Mouse (Mus musculus) spleen, postnatal 36 days (tissue): ENCODE measurements around the gene Wdr83os.
"Not testable (repeated sequence)": the region's sequence is repeated elsewhere in the genome, so short reads cannot be mapped to it uniquely, and the experiment has no call there.

Experiments
- DNase-seq, 2 experiments: peaks; one replicate each; pipeline ENCODE4 v3.0.0; 2022; ENCODE audit warnings: low spot score in 2 of 2, mixed read lengths in 1 of 2

Wdr83os gene

DNA sequence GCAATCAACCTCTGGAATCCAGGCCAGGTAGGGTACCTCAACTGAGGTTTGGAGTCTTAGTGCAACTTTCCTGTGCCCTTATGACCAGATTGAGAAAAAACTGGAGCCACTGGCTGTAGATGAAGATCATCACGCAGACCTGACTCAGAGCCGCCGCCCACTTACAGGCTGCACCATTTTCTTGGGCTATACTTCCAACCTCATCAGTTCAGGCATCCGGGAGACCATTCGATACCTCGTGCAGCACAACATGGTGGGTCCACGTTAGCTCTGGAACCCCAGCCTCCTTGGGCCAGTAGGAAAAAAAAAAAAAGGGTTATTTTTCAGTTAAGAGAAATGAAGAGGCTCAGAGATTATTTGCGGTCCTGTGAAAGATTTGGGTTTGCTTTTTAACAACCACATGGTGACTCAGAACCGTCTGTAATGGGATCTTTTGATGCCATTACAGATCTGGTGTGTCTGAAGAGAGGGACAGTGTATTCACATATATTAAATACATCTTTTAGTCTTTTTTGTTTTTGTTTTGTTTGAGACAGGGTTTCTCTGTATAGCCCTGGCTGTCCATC lies 8.1 kb upstream of the Wdr83os start:
- no peak for DNase-seq

DNA sequence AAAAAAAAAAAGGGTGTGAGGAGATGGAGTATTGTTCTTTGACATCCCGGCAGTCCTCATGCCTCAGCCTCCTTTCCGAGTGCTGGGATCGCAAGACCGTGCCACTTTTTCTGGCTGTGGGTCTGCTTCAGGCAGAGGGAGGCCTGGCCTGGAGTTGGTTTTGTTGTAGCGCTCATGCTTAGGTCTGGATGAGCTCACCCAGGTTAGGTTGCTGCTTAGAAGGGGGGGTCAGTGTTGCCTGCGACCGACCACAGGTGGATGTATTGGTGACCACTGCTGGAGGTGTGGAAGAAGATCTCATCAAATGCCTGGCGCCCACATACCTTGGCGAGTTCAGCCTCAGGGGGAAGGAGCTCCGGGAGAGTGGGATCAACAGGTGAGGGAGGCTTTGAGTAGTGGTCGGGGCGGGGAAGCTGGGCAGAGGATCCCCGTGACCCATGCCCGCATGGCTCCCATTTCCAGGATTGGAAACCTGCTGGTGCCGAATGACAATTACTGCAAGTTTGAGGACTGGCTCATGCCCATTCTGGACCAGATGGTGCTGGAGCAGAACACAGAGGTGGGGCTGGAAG lies 7.4 kb upstream of the Wdr83os start:
- DNase-seq = no peak

DNA sequence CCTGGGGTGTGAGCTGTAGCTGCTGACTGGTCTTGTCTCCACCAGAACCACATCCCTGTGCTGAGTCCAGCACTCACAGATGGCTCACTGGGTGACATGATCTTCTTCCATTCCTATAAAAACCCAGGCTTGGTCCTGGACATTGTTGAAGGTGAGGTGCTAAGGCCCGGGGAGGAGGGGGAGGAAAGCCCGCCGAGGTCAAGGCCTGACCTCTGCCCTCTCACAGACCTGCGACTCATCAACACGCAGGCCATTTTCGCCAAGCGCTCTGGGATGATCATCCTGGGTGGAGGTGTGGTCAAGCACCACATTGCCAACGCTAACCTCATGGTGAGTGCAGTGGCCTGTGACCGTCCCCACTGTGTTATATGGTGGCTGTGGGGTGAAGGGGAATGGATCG lies 6.4 kb upstream of the Wdr83os start:
- DNase-seq = no peak

DNA sequence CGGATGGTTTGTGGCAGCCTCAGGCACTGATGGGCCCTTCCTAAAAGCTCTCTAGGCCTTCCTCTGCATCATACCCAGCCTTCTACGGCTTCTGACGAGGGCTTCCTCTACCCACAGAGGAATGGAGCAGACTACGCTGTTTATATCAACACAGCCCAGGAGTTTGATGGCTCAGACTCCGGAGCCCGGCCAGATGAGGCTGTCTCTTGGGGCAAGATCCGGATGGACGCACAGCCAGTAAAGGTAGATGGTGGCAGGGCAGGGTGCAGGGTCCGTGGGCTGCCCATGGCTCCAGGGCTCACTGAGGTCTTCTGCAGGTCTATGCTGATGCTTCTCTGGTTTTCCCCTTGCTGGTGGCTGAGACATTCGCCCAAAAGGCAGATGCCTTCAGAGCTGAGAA lies 5.9 kb upstream of the Wdr83os start:
- no peak for DNase-seq

DNA sequence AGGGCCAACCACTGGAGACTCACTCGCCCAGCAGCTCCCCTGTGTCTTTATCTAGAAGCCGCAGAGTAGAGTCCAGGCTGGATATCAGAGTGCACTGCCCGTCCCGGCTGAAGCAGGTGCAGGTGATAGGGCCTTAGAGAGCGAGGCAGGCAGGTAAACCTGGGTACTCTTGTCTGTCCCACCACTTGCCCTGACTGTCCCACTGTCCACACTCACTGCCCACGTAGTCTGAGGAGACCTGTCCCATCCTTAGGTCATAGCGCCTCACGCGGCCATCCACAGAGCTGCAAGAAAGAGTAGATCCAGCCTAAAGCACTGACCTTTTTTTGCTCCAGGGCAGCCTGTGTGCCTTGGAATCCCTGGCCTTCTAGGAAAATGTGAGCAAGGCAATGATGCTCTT lies 4.5 kb upstream of the Wdr83os start:
- peak; percentile 31 to 42 for DNase-seq

DNA sequence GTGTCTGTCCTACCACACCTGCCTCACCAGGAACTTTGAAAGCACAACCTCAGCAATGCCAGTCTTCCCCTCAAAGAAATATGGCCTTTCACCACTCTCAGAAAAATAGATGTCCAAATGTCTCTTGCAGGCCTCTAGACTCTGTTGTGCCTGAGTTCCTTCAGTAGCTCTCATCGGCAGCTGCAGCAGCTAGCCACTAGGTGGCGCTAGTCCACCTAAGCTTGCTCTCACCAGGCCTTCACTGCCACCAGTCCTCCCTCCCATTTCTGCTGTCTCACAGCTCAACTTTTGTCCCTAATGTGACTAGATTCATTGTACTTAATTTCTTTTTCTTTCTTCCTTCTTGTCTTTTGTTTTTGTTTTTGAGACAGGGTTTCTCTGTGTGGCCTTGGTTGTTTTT lies 3.5 kb upstream of the Wdr83os start:
- DNase-seq = peak; percentile 78 to 81

DNA sequence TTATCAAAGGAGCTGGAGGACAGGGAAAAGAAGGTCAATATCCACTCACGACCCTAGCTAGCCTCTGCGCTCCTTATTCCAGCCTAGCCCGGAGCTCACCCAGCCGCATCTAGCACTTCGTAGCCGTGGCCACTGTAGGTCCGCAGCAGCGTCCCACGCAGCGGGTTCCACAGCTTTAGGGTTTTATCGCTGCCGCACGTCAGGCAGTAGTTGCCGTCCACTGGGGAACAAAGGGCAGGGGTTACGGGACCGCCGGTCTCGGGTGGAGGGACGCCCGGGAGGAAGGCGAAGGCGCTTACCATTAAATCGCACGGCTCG lies 367 bp upstream of the Wdr83os start:
- DNase-seq = no peak

DNA sequence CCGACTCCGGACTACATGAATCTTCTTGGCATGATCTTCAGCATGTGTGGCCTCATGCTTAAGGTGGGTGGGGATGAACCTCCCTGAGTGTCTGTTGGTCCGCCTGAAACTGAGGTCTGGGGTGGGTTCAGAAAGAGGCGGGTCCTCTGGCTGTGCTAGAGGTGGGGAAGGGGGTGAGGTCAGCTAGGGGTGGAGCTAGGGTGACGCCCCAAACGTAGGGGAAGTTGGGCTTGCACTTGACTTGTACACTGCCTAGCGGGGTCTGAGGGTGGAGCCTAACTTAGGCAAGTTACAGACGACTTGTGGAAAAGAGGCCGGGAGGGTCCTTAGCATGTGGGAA lies 646 bp downstream of the Wdr83os start, which contains the start of gene Wdr83:
Wdr83 (minus strand) TSS at position 91 of the 340 bp plus-strand sequence.
- peak; percentile 84 to 85 for DNase-seq

DNA sequence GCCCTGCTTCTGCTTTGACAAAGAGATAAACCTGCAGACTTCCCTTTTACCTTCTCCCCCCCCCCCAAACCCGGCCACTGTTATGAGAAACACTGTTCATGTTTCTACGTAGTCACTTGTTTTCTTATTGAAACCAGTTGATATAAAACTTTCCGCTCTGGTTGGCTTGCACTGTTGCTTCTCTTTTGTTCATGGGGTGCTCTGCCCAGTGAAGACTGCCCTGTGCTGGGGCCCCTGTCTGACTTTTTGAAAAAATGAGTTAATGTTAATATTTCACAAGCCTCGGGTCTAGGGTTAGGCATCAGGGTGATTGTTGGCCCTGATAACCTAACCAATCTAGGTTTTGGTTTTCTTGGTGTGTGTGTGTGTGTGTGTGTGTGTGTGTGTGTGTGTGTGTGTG lies 1.6 kb downstream of the Wdr83os start:
- DNase-seq = not testable (repeated sequence)

DNA sequence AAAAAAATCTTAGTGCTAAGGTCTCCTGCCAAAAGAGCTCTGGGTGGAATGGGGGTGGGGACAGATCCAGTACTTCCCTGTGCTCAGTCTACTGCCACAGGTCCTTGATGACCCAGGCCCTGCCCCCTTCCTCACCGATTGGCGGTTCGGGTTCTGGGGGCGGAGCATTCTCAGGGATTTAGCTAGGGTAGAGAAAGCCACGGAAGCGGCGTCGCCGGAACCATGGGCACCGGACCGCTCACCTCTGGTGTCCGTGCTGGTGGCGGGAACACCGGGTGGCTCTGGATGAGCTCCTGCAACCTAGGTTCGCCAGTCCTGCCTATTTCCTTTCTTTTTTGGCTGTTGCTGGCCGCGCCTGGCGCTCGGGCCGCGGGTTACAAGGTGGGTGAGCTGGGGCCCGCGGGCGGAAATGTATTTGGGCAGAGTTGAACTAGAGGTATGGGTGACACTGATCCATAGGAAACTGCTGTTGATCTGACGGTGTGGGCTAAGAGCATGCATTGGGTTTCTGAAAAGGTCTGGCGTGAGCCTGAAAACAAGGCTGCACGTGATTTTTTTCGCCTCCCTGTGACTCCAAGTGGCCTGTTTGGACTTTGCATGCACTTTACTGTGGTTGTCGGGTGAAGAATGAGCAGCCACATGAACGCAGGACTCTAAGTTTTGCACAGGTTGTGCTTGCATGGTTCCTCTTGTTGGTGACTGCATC lies 2.7 kb downstream of the Wdr83os start, which contains the start of gene Man2b1:
Man2b1 (plus strand) TSS at position 163 of the 706 bp plus-strand sequence.
- peak; percentile 91 to 92 for DNase-seq

DNA sequence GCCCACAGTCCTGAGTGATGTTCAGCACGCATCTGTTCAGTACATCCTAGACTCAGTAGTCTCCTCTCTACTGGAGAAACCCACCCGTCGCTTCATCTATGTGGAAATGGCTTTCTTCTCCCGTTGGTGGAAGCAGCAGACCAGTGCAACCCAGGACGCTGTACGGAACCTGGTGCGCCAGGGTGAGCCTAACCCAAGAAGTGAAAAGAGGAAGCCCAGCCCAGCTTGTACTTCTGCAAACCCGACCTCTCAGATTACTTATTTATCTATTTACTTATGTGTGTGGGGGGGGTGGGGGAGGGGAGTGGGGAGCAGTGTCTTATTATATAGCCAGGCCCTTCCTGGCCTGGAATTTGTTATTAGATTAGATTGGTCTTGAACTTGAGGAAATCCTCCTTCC lies 4.1 kb downstream of the Wdr83os start:
- DNase-seq = peak; percentile 58 to 67

DNA sequence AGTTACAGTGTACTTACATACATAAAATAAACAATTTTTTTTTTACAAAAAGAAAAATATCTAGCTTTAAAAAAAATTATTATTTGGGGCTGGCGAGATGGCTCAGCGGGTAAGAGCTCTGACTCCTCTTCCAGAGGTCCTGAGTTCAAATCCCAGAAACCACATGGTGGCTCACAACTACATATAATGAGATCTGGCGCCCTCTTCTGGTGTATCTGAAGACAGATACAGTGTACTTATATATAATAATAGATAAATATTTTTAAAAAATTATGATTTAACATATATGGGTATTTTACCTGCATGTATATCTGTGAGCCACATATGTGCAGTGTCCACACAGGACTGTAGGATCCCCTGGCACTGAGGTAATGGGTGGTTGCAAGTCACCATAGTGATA lies 5.7 kb downstream of the Wdr83os start:
- DNase-seq = no peak

DNA sequence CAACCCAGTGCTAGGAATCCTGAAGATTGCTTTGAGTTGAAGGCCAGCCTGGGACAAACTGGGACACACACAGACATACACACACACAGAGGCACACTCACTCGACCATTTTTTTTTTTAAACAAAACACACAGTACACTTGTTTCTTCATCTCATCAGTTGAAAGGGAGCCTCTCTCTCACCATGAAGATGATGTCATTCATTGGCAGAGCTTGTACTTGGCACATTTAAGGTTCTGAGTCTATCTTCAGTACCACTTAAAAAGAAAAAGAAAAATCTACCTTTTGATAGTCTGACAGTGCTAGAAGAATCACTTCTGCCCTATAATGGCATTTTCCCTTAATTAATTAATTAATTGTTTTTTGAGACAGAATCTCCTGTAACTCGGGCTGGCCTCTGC lies 8.2 kb downstream of the Wdr83os start:
- no peak for DNase-seq

DNA sequence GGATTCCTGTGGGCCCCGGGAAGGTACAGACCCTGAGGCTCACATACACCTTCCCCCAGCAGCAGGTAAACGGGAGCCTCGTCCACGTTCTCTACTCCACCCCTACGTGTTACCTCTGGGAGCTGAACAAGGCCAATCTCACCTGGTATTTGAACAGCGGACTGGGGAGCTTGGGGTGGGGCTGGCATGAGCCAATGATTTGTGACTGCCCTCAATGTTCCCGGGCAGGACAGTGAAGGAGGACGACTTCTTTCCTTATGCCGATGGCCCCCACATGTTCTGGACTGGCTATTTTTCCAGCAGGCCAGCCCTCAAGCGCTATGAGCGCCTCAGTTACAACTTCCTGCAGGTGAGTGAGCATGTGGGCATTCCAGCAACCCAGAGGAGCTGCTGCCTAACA lies 10.3 kb downstream of the Wdr83os start:
- DNase-seq = no peak

DNA sequence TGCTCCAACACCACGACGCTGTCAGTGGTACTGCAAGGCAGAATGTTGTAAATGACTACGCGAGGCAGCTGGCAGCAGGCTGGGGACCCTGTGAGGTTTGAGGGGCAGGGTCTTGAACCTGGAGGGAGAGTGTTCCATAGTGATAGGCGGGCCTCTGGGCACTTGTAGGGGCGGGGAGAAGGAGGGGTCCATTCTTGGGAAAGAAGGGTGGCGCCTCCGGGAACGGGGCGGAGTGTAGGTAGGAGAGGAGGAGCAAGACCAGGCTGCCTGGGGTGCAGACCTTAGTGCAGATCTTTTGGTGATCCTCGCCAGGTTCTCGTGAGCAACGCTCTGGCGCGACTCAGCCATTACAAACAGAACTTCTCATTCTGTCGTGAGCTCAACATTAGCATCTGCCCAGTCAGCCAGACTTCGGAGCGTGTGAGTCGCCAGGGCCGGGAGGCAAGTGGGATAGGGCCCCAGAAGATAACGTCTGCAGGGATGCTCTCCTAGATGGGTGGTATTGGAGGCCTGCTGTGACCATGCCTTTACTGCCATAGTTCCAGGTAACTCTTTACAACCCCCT lies 11.1 kb downstream of the Wdr83os start:
- DNase-seq = no peak

DNA sequence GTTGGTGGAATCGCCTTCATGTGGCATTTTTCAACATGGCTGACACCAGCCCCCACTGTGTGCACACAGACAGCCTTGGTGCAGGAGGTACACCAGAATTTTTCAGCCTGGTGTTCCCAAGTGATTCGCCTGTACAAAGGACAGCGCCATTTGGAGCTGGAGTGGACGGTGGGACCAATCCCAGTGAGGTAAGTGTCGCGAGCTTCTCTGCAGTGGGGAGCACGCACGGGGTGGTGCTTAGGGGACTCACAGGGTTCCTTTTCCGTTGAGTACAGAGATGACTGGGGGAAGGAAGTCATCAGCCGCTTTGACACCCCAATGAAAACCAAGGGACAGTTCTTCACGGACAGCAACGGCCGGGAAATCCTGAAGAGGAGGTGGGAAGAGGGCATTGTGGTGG lies 14.5 kb downstream of the Wdr83os start:
- no peak for DNase-seq

DNA sequence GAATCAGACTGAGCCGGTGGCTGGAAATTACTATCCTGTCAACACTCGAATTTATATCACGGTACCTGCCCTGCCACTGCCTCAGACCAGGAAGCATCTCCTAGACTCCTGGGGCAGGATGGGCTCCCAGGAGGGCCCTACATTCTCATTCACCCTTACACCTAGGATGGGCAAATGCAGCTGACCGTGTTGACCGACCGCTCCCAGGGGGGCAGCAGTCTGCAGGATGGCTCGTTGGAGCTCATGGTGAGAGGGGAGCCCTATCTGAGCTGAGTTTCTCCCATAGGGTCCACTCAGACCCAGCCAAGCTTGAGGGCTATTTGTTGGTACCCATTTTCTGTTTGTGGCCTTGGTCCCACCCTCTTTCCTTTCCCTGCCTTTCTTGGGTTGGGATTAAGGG lies 15.0 kb downstream of the Wdr83os start:
- DNase-seq = no peak

DNA sequence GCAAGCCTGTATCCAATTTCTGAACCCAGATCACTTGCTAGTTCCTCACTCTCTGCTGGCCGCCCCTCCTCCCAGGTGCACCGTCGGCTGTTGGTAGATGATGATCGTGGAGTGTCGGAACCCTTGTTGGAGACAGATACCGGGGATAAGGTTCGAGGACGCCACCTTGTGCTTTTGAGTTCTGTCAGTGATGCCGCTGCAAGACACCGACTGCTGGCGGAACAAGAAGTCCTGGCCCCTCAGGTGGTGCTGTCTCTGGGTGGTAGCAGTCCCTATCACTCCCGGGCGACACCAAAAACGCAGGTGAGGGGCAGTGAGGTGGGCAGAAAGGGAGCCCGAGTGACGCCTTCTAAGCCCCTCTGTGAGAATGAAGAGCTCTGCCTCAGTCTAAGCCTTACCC lies 15.7 kb downstream of the Wdr83os start:
- no peak for DNase-seq

DNA sequence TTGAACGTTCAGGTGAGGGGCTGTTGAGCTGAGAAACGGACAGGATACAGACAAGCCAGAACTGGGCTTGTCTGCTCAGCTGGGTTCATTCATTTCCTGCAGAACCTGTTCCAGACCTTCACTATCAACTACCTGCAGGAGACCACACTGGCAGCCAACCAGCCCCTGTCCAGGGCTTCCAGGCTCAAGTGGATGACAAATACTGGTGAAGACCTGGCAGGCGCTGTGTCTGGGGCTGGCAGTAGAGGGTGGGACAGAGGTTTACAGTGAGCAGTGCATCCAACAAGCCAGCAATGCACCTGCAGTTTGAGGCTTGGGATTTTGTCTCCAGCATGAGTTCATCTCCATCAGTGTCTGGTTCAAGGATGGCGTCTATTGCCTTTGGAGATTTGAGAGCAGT lies 16.3 kb downstream of the Wdr83os start:
- no peak for DNase-seq

DNA sequence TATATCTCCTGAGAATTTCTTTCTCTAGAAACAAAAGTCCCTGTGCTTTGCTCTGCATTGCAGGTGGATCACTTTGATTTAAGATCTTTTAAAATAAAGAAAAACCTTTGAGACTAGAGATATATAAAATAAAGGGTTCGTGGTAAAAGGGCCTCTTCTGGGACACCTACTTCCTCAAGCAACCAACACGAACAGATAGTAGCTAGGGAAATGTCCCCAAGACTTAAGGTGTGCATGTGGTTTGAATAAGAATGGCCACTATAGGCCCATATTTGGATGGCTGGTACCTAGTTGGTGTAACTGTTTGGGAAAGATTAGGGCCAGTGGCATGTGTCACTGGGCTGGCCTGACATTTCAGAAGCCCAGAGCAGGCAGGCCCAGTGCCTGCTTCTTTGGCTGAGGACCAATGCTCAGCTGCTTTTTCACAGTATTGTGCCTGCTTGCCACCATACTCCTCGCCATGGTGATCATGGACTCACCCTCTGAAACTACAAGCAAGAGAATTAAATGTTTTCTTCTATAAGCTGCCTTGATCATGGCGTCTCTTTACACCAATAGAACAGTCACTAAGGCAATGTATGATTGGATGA lies 19.6 kb downstream of the Wdr83os start:
- DNase-seq = no peak

DNA sequence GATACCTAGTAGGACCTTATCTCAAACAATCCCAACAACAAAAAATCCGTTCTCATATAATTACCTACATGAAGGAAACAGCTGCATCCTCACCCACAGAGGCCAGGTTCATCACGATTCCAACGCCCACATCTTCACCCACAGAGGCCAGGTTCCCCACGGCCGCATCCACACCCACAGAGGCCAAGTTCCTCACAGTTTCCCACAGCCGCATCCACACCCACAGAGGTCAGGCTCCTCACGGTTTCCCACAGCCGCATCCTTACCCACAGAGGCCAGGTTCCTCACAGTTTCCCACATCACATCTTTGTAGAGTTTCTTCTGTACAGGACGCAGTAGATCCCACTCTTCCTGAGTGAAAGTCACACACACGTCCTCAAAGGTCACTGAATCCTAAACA lies 32.7 kb downstream of the Wdr83os start:
- DNase-seq = no peak

DNA sequence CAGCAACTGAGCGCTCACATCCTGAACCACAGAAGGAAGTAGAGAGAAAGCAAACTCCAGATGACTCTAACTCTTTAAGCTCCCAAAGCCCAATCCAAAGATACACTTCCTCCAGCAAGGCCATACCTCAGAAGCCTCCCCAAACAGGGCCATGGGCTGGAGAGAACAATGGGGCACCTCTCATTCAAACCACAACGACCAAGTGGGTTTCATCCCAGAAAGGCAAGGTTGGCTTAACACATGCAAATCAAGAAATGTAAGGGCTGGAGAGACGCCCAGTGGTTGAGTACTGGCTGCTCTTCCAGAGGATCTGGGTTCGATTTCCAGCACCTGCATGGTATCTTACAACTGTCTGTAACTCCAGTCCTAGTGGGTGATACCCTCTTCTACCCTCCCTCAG lies 35.0 kb downstream of the Wdr83os start:
- no peak for DNase-seq

DNA sequence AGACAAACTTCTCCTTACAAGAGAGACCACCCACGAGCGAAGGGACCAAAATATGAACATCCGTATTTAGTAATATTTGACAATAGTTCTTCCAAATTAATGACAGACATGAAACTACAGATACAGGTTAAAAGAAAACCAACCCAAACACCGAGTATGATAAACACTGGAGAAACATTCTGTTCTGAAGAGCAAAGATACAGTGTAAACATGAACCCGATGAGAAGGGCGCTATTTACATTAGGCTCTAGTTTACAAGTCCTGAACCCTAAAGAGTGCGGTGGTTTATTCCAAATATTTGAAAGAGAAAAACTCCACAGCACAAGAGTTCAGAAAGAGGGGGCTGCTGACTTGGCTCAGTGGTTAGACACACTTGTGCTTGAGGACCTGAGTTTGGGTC lies 36.4 kb downstream of the Wdr83os start:
- DNase-seq = no peak
